Mouse (Mus musculus) forebrain, embryonic 14.5 days (tissue): ENCODE data around the gene Gm20388. TPM values are rescaled to one million over a fixed set of nuclear protein-coding genes. Genes with fewer than 3 reads are reported as not detected.
A peak's percentile ranks its signal among the peaks of the same experiment; 100 is the strongest.

Experiments
- ATAC-seq: fragments of 200-750 bp; cut with Nextera tagmentation; 2 replicates; pipeline ENCODE4 v1.8.0; 2017; ENCODE audit warnings: mild to moderate bottlenecking, moderate library complexity
- DNase-seq: peaks from one replicate; pipeline ENCODE4 v3.0.0-alpha.2; 2015; ENCODE audit warnings: low spot score
- H3K27ac ChIP-seq: fragments of 300-500 bp; sonication (generic); 2 replicates; pipeline ENCODE4 v1.5.1; 2014; ENCODE audit warnings: low read depth, mild to moderate bottlenecking, control low read depth, low read length, moderate library complexity
- H3K27me3 ChIP-seq: fragments of 300-500 bp; sonication (generic); replicated peaks from 2 replicates; pipeline ENCODE4 v1.6.1; 2014; ENCODE audit warnings: low read length, control low read depth, mixed read lengths; ENCODE audit not compliant: control insufficient read depth, insufficient read depth
- H3K36me3 ChIP-seq: fragments of 300-500 bp; sonication (generic); 2 replicates; pipeline ENCODE4 v1.6.1; 2014; ENCODE audit warnings: low read length, control low read depth; ENCODE audit not compliant: control insufficient read depth, insufficient read depth
- H3K4me1 ChIP-seq: fragments of 300-500 bp; sonication (generic); 2 replicates; pipeline ENCODE4 v1.6.1; 2014; ENCODE audit warnings: antibody characterized with exemption, low read length, control low read depth; ENCODE audit not compliant: control insufficient read depth, insufficient read depth
- H3K4me2 ChIP-seq: fragments of 300-500 bp; sonication (generic); 2 replicates; pipeline ENCODE4 v1.6.1; 2014; ENCODE audit warnings: mild to moderate bottlenecking, control low read depth, low read length
- H3K4me3 ChIP-seq: fragments of 300-500 bp; sonication (generic); 2 replicates; pipeline ENCODE4 v1.5.1; 2014; ENCODE audit warnings: low read depth, low read length, control low read depth
- H3K9ac ChIP-seq: fragments of 300-500 bp; sonication (generic); 2 replicates; pipeline ENCODE4 v1.6.1; 2014; ENCODE audit warnings: mild to moderate bottlenecking, low read length, control low read depth, moderate library complexity
- H3K9me3 ChIP-seq: fragments of 300-500 bp; sonication (generic); replicated peaks from 2 replicates; pipeline ENCODE4 v1.6.1; 2016; ENCODE audit warnings: low read length, control low read depth, mixed read lengths; ENCODE audit not compliant: control insufficient read depth
- WGBS: fragments of 180-500 bp; shearing (Covaris S2); extraction: QIAGEN DNeasy Blood & Tissue Kit; methylation state at CpG from one replicate; pipeline ENCODE4 v1.1.7; 2014; 5-methylcytosine and 5-hydroxymethylcytosine counted together
- polyA plus RNA-seq: library from polyadenylated mRNA; unstranded; fragments of >200 nt; fragmentation: Nextera tagmentation; extraction: Ambion mirVana; gene quantifications from 2 replicates; pipeline ENCODE4 v1.2.1, GENCODE M21; 2014

Gm20388 gene
- polyA plus RNA-seq, 1 experiment from 2014 or later: 7.4 TPM

GRCm38 (mm10) chr8:119943616-119944015, 33.0 kb downstream of the Gm20388 start:
- H3K27ac ChIP-seq: no peak overlapping the region
- no peak overlapping the region for H3K4me3 ChIP-seq
- H3K4me2 ChIP-seq: no peak overlapping the region
- H3K4me1 ChIP-seq: no peaks in the 10 kb centered on the region
- H3K9me3 ChIP-seq: no peaks in the 10 kb centered on the region
- H3K27me3 ChIP-seq: no peaks in the 10 kb centered on the region
- ATAC-seq (no peak), DNase-seq (no peak)
- peaks cover 73% of the 10 kb centered on the region for H3K36me3 ChIP-seq
- 93% methylated on average over 10 of the region's 10 CpGs for WGBS
- no peak overlapping the region for H3K9ac ChIP-seq

- DNase-seq (peak; percentile 76), ATAC-seq (peak; percentile 67; the same call in 1 of the 2 replicates)
- H3K36me3 ChIP-seq: peaks cover 76% of the 10 kb centered on the region
- no peak overlapping the region for H3K4me3 ChIP-seq
- WGBS: 68% methylated on average over 9 of the region's 9 CpGs
- no peaks in the 10 kb centered on the region for H3K9me3 ChIP-seq
- no peak overlapping the region for H3K27ac ChIP-seq
- no peak overlapping the region for H3K4me2 ChIP-seq
- H3K4me1 ChIP-seq: no peaks in the 10 kb centered on the region
- H3K27me3 ChIP-seq: no peaks in the 10 kb centered on the region
- no peak overlapping the region; the same call in 1 of the 2 replicates for H3K9ac ChIP-seq
These were observed 33.6 kb downstream of the Gm20388 start for GRCm38 (mm10) chr8:119944096-119944811.

- peaks cover 87% of the 10 kb centered on the region for H3K36me3 ChIP-seq
- DNase-seq: no peak
These were observed 35.8 kb downstream of the Gm20388 start for GRCm38 (mm10) chr8:119946326-119946865.

GRCm38 (mm10) chr8:119947653-119948052, 37.0 kb downstream of the Gm20388 start:
- Histone ChIP-seq H3K9ac (no peak overlapping the region), H3K27ac (no peak overlapping the region), H3K9me3 (no peaks in the 10 kb centered on the region), H3K4me1 (no peaks in the 10 kb centered on the region), H3K4me3 (no peak overlapping the region), H3K36me3 (peaks cover 87% of the 10 kb centered on the region), H3K4me2 (no peak overlapping the region), H3K27me3 (no peaks in the 10 kb centered on the region)
- no peak for DNase-seq
- WGBS: 89% methylated on average over 19 of the region's 19 CpGs
- no peak for ATAC-seq

More at GRCm38 (mm10) chr8:119946326-119946865, 35.8 kb downstream of the Gm20388 start:
- ATAC-seq: no peak
- no peaks in the 10 kb centered on the region for H3K4me1 ChIP-seq
- H3K4me2 ChIP-seq: no peak overlapping the region
- no peak overlapping the region for H3K4me3 ChIP-seq
- no peaks in the 10 kb centered on the region for H3K27me3 ChIP-seq
- no peak overlapping the region for H3K27ac ChIP-seq
- 79% methylated on average over 8 of the region's 8 CpGs for WGBS
- H3K9me3 ChIP-seq: no peaks in the 10 kb centered on the region
- H3K9ac ChIP-seq: no peak overlapping the region

- Histone ChIP-seq H3K27ac (no peak overlapping the region), H3K27me3 (no peaks in the 10 kb centered on the region), H3K4me2 (no peak overlapping the region), H3K4me1 (no peaks in the 10 kb centered on the region), H3K4me3 (no peak overlapping the region), H3K36me3 (peaks cover 93% of the 10 kb centered on the region), H3K9me3 (no peaks in the 10 kb centered on the region), H3K9ac (no peak overlapping the region)
- DNase-seq: peak; percentile 13
- ATAC-seq: no peak
- 79% methylated on average over 15 of the region's 15 CpGs for WGBS
These were observed 37.7 kb downstream of the Gm20388 start for GRCm38 (mm10) chr8:119948340-119948739.

GRCm38 (mm10) chr8:119952282-119952681, 41.6 kb downstream of the Gm20388 start:
- WGBS: 78% methylated on average over 7 of the region's 7 CpGs
- Histone ChIP-seq H3K4me2 (no peak overlapping the region), H3K27me3 (no peaks in the 10 kb centered on the region), H3K9ac (no peak overlapping the region), H3K4me3 (no peak overlapping the region), H3K9me3 (no peaks in the 10 kb centered on the region), H3K27ac (no peak overlapping the region), H3K4me1 (no peaks in the 10 kb centered on the region), H3K36me3 (peaks cover 97% of the 10 kb centered on the region)
- ATAC-seq (no peak), DNase-seq (no peak)

GRCm38 (mm10) chr8:119952747-119953146, 42.1 kb downstream of the Gm20388 start:
- H3K27ac ChIP-seq: no peak overlapping the region
- DNase-seq: no peak
- WGBS: 56% methylated on average over 5 of the region's 5 CpGs

GRCm38 (mm10) chr8:119955333-119955732, 44.7 kb downstream of the Gm20388 start:
- Histone ChIP-seq H3K4me2 (no peak overlapping the region), H3K4me1 (peaks cover 6% of the 10 kb centered on the region; the same call in 1 of the 2 replicates), H3K36me3 (peaks cover 79% of the 10 kb centered on the region), H3K4me3 (no peak overlapping the region), H3K27me3 (no peaks in the 10 kb centered on the region), H3K9ac (no peak overlapping the region), H3K9me3 (no peaks in the 10 kb centered on the region), H3K27ac (no peak overlapping the region)
- no peak for DNase-seq
- 94% methylated on average over 8 of the region's 8 CpGs for WGBS
- no peak for ATAC-seq

More at GRCm38 (mm10) chr8:119952747-119953146, 42.1 kb downstream of the Gm20388 start:
- H3K9me3 ChIP-seq: no peaks in the 10 kb centered on the region
- H3K4me2 ChIP-seq: no peak overlapping the region
- no peak for ATAC-seq
- no peak overlapping the region for H3K9ac ChIP-seq
- no peaks in the 10 kb centered on the region for H3K27me3 ChIP-seq
- no peaks in the 10 kb centered on the region for H3K4me1 ChIP-seq
- peaks cover 98% of the 10 kb centered on the region for H3K36me3 ChIP-seq
- H3K4me3 ChIP-seq: no peak overlapping the region

GRCm38 (mm10) chr8:119958076-119958475, 47.4 kb downstream of the Gm20388 start:
- H3K9ac ChIP-seq: no peak overlapping the region
- no peak overlapping the region for H3K27ac ChIP-seq
- H3K27me3 ChIP-seq: no peaks in the 10 kb centered on the region
- DNase-seq (no peak), ATAC-seq (no peak)
- H3K36me3 ChIP-seq: peaks cover 52% of the 10 kb centered on the region
- 94% methylated on average over 10 of the region's 10 CpGs for WGBS
- no peak overlapping the region for H3K4me3 ChIP-seq
- H3K4me1 ChIP-seq: peaks cover 12% of the 10 kb centered on the region
- no peaks in the 10 kb centered on the region for H3K9me3 ChIP-seq
- H3K4me2 ChIP-seq: no peak overlapping the region
